Mouse (Mus musculus) E14TG2a.4 (cell line): Measurements from ENCODE around the gene Lhcgr.

Source experiments
- CTCF ChIP-seq: conservative IDR thresholded peaks from 2 replicates; pipeline ENCODE4 v1.5.1; 2014; ENCODE audit warnings: low read length
- NANOG ChIP-seq: IDR thresholded peaks from 2 replicates; pipeline ENCODE4 v1.6.1; 2014; ENCODE audit warnings: borderline replicate concordance, low read length, mixed read lengths

DNA sequence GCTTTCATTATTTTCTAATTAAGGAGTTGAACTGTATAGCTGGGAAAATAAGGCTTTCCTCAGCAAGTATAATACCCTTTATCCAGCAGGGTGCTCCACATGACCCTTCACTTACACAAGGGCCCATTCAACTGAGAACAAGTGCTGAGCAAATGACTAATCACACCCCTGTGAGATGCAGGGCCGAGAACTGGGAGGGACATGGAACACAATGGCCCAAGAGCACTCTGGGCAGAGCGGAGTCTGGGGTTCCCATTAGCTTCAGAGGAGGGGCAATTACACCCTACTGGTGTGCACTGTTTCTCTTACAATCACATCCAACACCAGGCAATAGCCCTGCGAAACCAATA, 27.7 kb downstream of the Lhcgr start:
- TF ChIP-seq CTCF (no peak), NANOG (peak; percentile 91)
